Mouse (Mus musculus): ENCODE data around the gene Dap.

GRCm38 (mm10) chr15:31236549-31236907, 12.4 kb downstream of the Dap start:
- TF ChIP-seq CTCF (IDR thresholded peaks at IDR 0.05; ENCODE audit: low read depth) (no peak), EP300 (IDR thresholded peaks at IDR 0.05; ENCODE audit: low read depth) (no peak)

Measured in liver, postnatal 0 days (tissue).